Mouse (Mus musculus): ENCODE results near the gene Gatad2b. TPM values are rescaled to one million over a fixed set of nuclear protein-coding genes. Genes with fewer than 3 reads are reported as not detected.

The Gatad2b gene
- polyA plus RNA-seq, 1 experiment, result 2.8 TPM

DNA sequence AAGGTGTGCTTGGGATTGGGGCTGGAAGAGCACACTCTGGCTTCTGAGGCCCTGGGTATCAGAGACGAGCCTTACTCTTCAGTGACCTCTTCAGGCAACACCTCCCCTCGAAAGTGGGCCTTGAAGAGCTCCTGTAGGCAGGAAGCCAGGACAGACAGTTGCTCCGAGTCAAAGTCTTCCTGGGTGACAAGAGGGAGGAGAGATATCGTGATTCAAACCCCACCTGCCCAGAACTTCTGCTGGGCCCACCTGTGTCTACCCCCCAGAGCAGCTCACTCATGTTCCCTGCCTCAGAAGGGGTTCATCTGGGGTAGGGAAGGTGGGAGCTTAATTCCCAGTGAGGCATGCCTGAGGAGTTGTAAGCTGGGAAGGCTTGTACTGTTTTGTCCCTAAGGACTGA is 108.0 kb downstream of the Gatad2b start:
- Histone ChIP-seq H3K4me1 (peaks cover 4% of the 10 kb centered on the region; the same call in 1 of the 2 replicates), H3K27me3 (replicated peaks) (no peaks in the 10 kb centered on the region), H3K9me3 (no peaks in the 10 kb centered on the region), H3K36me3 (replicated peaks; ENCODE audit: low read length) (peaks cover 98% of the 10 kb centered on the region), H3K4me3 (replicated peaks) (no peak overlapping the region)
- TF ChIP-seq FLI1 (IDR thresholded peaks at IDR 0.05; ENCODE audit: low read length) (no peak), GATA1 (IDR thresholded peaks at IDR 0.05; ENCODE audit: borderline replicate concordance, low read length) (no peak)

DNA sequence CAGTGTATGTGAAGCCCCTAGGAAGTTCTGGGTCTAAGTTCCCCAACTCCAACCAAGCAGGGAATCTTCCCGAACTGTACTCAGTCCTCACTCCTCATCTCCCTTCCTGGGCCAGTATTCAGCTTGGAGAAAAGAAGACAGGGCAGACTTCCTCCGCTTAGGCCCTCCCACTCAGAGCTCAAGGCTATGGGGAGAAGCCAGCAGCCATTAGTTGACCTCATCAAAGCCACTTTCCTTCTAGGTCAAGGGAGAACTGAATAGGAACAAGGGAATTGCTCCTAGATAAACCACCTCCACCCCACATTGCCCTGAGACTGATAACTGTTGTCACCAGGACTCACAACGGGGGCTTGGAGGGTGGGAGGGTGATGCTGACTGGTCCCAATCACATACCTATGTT is 111.1 kb downstream of the Gatad2b start:
- TF ChIP-seq GATA1 (IDR thresholded peaks at IDR 0.05; ENCODE audit: borderline replicate concordance, low read length) (no peak), FLI1 (IDR thresholded peaks at IDR 0.05; ENCODE audit: low read length) (no peak)
- H3K36me3 ChIP-seq (replicated peaks; ENCODE audit: low read length), result peaks cover 100% of the 10 kb centered on the region

DNA sequence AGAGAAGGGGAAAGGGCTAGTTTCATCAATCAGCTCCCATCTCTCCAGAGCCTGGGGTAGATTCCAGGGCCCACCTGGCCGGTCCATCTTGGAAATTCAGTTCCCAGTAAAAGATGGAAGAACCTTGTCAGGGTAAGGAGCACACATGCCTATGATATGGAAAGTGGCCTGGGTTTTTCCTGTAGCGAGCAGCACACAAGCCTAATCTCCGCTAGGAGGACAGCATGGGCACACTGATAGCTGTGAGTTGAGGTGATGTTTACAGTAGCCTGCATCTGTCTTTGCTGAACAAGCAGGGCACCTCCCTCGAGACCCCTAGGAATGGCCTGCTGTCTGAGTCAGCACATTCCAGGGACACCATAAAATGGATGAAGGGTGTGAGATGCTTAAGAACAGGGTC is 111.6 kb downstream of the Gatad2b start:
- TF ChIP-seq FLI1 (IDR thresholded peaks at IDR 0.05; ENCODE audit: low read length) (no peak), GATA1 (IDR thresholded peaks at IDR 0.05; ENCODE audit: borderline replicate concordance, low read length) (no peak)
- peaks cover 100% of the 10 kb centered on the region for H3K36me3 ChIP-seq (replicated peaks; ENCODE audit: low read length)

More for the DNA sequence above, 111.1 kb downstream of the Gatad2b start:
- Histone ChIP-seq H3K4me3 (replicated peaks) (no peak overlapping the region), H3K4me1 (peaks cover 15% of the 10 kb centered on the region), H3K9me3 (no peaks in the 10 kb centered on the region), H3K27me3 (replicated peaks) (no peaks in the 10 kb centered on the region)

DNA sequence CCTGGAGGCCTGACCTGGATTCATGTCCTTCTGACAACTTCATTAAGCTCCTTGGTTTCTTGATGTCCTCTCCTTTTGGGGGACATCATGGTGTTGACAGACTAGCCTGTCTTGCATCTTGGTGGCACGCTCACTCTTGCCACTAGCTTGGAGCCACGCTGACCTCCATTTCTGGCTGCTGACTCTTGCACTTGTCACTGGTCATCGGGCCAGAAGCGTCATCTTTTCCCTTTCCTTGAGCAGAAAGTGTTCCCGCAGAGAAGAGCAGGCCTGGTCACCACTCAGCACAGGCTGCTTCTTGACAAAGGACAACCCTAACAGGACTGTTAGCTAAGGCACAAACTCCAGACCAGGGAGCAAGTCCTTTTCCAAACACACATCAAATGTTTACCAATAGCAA is 113.4 kb downstream of the Gatad2b start:
- H3K27me3 ChIP-seq (replicated peaks), result no peaks in the 10 kb centered on the region
- H3K4me1 ChIP-seq, result peaks cover 23% of the 10 kb centered on the region
- H3K9me3 ChIP-seq, result no peaks in the 10 kb centered on the region
- peaks cover 100% of the 10 kb centered on the region for H3K36me3 ChIP-seq (replicated peaks; ENCODE audit: low read length)
- no peak for TF ChIP-seq FLI1 (IDR thresholded peaks at IDR 0.05; ENCODE audit: low read length)
- no peak for TF ChIP-seq GATA1 (IDR thresholded peaks at IDR 0.05; ENCODE audit: borderline replicate concordance, low read length)
- no peak overlapping the region for H3K4me3 ChIP-seq (replicated peaks)

More for the DNA sequence above, 111.6 kb downstream of the Gatad2b start:
- H3K4me1 ChIP-seq, result peaks cover 19% of the 10 kb centered on the region
- no peaks in the 10 kb centered on the region for H3K9me3 ChIP-seq
- no peak overlapping the region for H3K4me3 ChIP-seq (replicated peaks)
- H3K27me3 ChIP-seq (replicated peaks), result no peaks in the 10 kb centered on the region

DNA sequence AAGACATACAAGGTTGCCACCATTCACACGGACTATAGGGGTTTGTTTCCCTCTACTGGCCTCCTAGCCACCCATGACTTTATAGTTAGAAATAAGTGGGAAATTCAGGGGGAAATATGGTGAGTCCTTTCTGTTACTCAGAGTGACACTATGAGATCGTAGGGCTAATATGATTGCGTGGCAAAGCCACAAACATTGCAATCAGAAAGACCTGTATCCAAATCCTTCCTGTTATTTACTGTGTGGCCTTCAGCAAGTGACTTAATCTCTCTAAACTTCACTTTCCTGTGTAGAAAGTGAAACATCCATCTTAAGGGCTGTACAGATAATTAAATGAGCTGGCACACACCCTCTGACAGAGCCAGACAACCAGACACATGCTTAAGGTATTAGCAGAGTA is 115.7 kb downstream of the Gatad2b start:
- Histone ChIP-seq H3K4me1 (peaks cover 23% of the 10 kb centered on the region), H3K27me3 (replicated peaks) (no peaks in the 10 kb centered on the region), H3K9me3 (no peaks in the 10 kb centered on the region), H3K36me3 (replicated peaks; ENCODE audit: low read length) (peaks cover 100% of the 10 kb centered on the region), H3K4me3 (replicated peaks) (no peak overlapping the region)
- TF ChIP-seq FLI1 (IDR thresholded peaks at IDR 0.05; ENCODE audit: low read length), result no peak
- TF ChIP-seq GATA1 (IDR thresholded peaks at IDR 0.05; ENCODE audit: borderline replicate concordance, low read length), result no peak

DNA sequence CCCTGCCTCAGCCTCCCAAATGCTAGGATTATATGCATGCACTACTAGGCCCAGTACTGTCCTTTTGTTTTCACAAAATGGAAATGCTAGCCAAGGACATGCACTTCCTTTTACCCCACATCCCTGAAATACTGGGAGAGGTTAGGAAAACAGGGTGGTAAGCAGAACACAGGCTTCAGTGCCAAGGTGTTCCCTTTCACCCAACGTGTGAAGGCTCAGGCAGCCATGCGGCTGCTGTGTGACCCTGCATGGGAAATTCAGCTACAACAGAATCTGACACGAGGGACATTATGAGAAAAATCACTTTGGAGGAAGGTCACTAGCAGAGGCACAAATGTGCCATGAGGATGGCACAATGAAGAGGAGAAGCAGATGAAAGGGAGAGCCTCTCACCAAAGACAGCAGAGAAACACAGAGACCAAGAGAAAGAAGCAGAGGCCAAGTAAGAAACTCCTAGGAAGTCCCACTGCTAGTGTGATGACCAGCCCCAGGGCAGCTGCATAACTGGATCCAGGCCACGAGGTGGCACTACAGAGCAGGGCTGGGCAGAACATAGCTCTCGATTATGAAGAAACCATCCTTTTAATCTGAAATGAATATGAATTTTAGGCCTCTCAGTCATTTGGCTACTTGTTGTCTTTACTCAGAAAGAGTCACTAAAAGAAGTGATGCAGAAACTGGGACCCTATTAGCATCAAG is 119.5 kb downstream of the Gatad2b start:
- H3K36me3 ChIP-seq (replicated peaks; ENCODE audit: low read length), result peaks cover 100% of the 10 kb centered on the region
- no peaks in the 10 kb centered on the region for H3K9me3 ChIP-seq
- TF ChIP-seq GATA1 (IDR thresholded peaks at IDR 0.05; ENCODE audit: borderline replicate concordance, low read length), result no peak
- no peak overlapping the region for H3K4me3 ChIP-seq (replicated peaks)
- peaks cover 29% of the 10 kb centered on the region for H3K4me1 ChIP-seq
- no peaks in the 10 kb centered on the region for H3K27me3 ChIP-seq (replicated peaks)

DNA sequence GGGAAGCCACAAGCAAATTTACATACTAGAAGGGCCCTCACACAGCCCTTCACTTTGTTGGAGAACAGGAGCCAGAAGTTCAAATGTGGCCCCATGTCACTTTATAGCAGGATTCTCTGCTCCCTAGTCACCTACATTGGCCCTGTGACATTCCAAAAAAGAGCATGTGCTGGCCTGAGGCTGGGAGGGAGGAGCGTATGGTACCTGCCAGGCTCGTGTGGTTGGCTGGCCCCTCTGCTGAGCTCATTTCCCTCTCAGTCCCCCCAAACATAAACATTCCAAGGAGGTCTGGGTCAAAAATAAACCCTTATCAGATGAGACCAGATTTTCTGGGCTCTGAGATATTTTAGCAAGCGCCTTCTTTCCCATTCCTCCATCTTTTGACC is 120.0 kb downstream of the Gatad2b start:
- peaks cover 100% of the 10 kb centered on the region for H3K36me3 ChIP-seq (replicated peaks; ENCODE audit: low read length)
- TF ChIP-seq FLI1 (IDR thresholded peaks at IDR 0.05; ENCODE audit: low read length) (no peak), GATA1 (IDR thresholded peaks at IDR 0.05; ENCODE audit: borderline replicate concordance, low read length) (no peak)
- no peaks in the 10 kb centered on the region for H3K9me3 ChIP-seq
- peaks cover 25% of the 10 kb centered on the region for H3K4me1 ChIP-seq
- no peaks in the 10 kb centered on the region for H3K27me3 ChIP-seq (replicated peaks)
- H3K4me3 ChIP-seq (replicated peaks), result no peak overlapping the region

Other genes starting within 250 kb of the Gatad2b start
- gene 4933434E20Rik, start 241.5 kb upstream of the Gatad2b start, polyA plus RNA-seq (2012; ENCODE audit: insufficient read depth, low replicate concordance), result 1.2 and 10.8 TPM in 2 replicates
- gene Ubap2l, start 240.6 kb upstream of the Gatad2b start, polyA plus RNA-seq (2012; ENCODE audit: insufficient read depth, low replicate concordance), result 119 and 130 TPM in 2 replicates
- 28.7 and 263 TPM in 2 replicates for gene Tpm3, start 220.5 kb upstream of the Gatad2b start, polyA plus RNA-seq (2012; ENCODE audit: insufficient read depth, low replicate concordance)
- gene Nup210l, start 189.0 kb upstream of the Gatad2b start, polyA plus RNA-seq (2012; ENCODE audit: insufficient read depth, low replicate concordance), result not detected in 2 replicates
- gene Rps27, start 79.5 kb upstream of the Gatad2b start, polyA plus RNA-seq (2012; ENCODE audit: insufficient read depth, low replicate concordance), result 120 and 279 TPM in 2 replicates
- 7.1 and 45.9 TPM in 2 replicates for gene Rab13, start 79.5 kb upstream of the Gatad2b start, polyA plus RNA-seq (2012; ENCODE audit: insufficient read depth, low replicate concordance)
- 132 and 150 TPM in 2 replicates for gene Jtb, start 61.6 kb upstream of the Gatad2b start, polyA plus RNA-seq (2012; ENCODE audit: insufficient read depth, low replicate concordance)
- 0.07 TPM in 1 of 2 replicates, not detected in the other for gene Creb3l4, start 49.7 kb upstream of the Gatad2b start, polyA plus RNA-seq (2012; ENCODE audit: insufficient read depth, low replicate concordance)
- 14.4 and 22.8 TPM in 2 replicates for gene Slc39a1, start 45.0 kb upstream of the Gatad2b start, polyA plus RNA-seq (2012; ENCODE audit: insufficient read depth, low replicate concordance)
- 53.7 and 79.0 TPM in 2 replicates for gene Crtc2, start 39.0 kb upstream of the Gatad2b start, polyA plus RNA-seq (2012; ENCODE audit: insufficient read depth, low replicate concordance)
- gene Dennd4b, start 28.0 kb upstream of the Gatad2b start, polyA plus RNA-seq (2012; ENCODE audit: insufficient read depth, low replicate concordance), result 41.0 and 105 TPM in 2 replicates
- 2.3 and 3.1 TPM in 2 replicates for gene Slc27a3, start 96.8 kb downstream of the Gatad2b start, polyA plus RNA-seq (2012; ENCODE audit: insufficient read depth, low replicate concordance)
- gene Ints3, start 140.4 kb downstream of the Gatad2b start, polyA plus RNA-seq (2012; ENCODE audit: insufficient read depth, low replicate concordance), result 15.5 and 21.9 TPM in 2 replicates
- gene Npr1, start 172.7 kb downstream of the Gatad2b start, polyA plus RNA-seq (2012; ENCODE audit: insufficient read depth, low replicate concordance), result 2.6 TPM in 1 of 2 replicates, not detected in the other
- gene Ilf2, start 182.9 kb downstream of the Gatad2b start, polyA plus RNA-seq (2012; ENCODE audit: insufficient read depth, low replicate concordance), result 10.5 TPM in 1 of 2 replicates, not detected in the other
- gene Snapin, start 197.9 kb downstream of the Gatad2b start, polyA plus RNA-seq (2012; ENCODE audit: insufficient read depth, low replicate concordance), result 3.0 and 5.3 TPM in 2 replicates
- gene Chtop, start 216.3 kb downstream of the Gatad2b start, polyA plus RNA-seq (2012; ENCODE audit: insufficient read depth, low replicate concordance), result 33.3 and 68.8 TPM in 2 replicates
- 9.9 and 105 TPM in 2 replicates for gene S100a1, start 221.2 kb downstream of the Gatad2b start, polyA plus RNA-seq (2012; ENCODE audit: insufficient read depth, low replicate concordance)
- gene S100a13, start 221.3 kb downstream of the Gatad2b start, polyA plus RNA-seq (2012; ENCODE audit: insufficient read depth, low replicate concordance), result 3.7 and 30.3 TPM in 2 replicates
- 0.10 TPM in 1 of 2 replicates, not detected in the other for gene S100a14, start 233.7 kb downstream of the Gatad2b start, polyA plus RNA-seq (2012; ENCODE audit: insufficient read depth, low replicate concordance)
- not detected in 2 replicates for gene S100a16, start 244.1 kb downstream of the Gatad2b start, polyA plus RNA-seq (2012; ENCODE audit: insufficient read depth, low replicate concordance)